Mouse (Mus musculus) cerebellum, adult 2 months (tissue): ENCODE data around the gene Ifi27l2a.

Source experiments
- CTCF ChIP-seq: fragments of 200-500 bp; IDR thresholded peaks from 2 replicates; pipeline ENCODE4 v1.5.1; 2011; ENCODE audit warnings: low read depth, mild to moderate bottlenecking, control low read depth, low read length, moderate library complexity, borderline replicate concordance; ENCODE audit not compliant: insufficient read depth
- POLR2A ChIP-seq: fragments of 200-500 bp; IDR thresholded peaks from 2 replicates; pipeline ENCODE4 v1.6.1; 2011; ENCODE audit warnings: low read length, control low read depth, borderline replicate concordance; ENCODE audit not compliant: insufficient read depth

DNA sequence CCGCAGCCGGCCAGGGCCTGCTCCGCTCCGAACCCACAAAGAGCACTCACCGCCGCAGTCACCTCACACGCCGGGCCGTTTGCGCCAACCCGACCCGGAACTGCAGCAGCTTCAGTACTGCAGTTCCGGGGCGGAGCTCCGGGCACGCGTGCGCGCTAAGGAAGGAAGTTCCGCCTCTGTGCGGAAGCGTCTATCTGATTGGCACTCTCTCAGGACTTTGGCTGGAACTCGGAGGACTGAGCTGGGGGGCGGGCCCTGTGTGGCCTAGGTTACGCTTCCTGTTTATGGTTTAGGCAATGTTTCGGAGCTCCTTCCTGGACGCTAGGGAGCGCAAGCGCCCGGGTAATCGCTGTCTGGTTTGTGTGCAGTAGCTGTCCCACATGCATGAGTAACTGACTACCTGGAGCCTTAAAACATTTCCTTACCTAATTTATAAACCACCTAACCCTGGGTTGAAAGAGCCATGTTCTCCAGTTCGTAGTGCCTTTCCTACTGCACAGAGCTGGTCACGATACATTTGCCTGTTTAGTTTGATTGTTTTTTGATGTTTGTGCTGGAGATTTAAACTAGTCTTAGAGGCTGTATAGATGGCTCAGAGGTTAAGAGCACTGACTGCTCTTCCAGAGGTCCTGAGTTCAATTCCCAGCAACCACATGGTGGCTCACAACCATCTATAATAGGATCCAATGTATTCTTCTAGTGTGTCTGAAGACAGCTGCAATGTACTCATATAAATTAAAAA lies 17.6 kb downstream of the Ifi27l2a start, which contains the start of gene Ddx24:
- peak; percentile 92 for TF ChIP-seq CTCF
- peak; percentile 91 for TF ChIP-seq POLR2A
